Mouse (Mus musculus) erythroblast, embryonic 14.5 days (primary cell): ENCODE measurements around the gene BC049715.

Source experiments
- GATA1 ChIP-seq: IDR thresholded peaks from 2 replicates; pipeline ENCODE4 v1.6.1; 2012; ENCODE audit warnings: low read length, inconsistent platforms, mixed read lengths
- TAL1 ChIP-seq: IDR thresholded peaks from 3 replicates; pipeline ENCODE4 v1.6.1; 2012; ENCODE audit warnings: low read length, inconsistent platforms, mixed read lengths

- no peak for TF ChIP-seq TAL1
- no peak for TF ChIP-seq GATA1
Observed at GRCm38 (mm10) chr6:136821086-136821485, 6.3 kb upstream of the BC049715 start.
